Mouse (Mus musculus) NIH3T3 (cell line): ENCODE results near the gene Arsg.

Source experiments
- DNase-seq: peaks from one replicate; pipeline ENCODE4 v3.0.0-alpha.2; 2012; ENCODE audit warnings: low read depth

Arsg gene

DNA sequence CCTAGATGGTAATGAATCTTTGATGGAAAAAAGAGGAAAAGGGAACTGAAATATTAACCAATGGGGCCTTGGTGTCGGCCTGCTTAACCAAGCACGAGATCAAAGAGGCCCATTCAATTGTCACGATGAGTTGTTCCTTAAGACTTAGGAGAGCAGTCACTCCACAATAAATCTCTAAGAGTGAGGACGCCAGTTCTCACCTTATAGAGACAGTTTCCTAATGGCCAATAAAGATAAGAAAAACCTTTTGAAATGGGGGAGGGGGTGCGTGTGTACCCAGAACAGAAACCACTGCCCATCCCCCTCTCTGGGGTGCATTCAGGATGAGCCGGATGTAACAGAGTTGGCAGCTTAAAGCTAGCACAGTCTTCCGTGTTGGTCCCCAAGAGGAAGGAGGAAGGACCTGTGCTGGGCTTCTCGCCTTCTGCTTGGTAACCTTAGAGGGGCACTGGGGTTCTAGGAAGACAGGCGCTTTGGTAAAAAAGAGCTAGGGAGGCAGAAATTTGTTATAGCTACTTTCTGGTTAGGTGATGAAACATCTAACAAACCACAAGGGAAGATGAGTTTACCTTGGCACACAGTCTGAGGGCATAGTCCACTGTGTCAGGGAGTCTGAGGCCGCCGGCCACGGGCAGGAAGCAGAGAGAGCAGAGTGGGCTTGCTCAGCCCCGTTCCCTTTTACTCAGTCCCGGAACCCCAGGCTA lies 22.7 kb downstream of the Arsg start:
- DNase-seq = no peak

DNA sequence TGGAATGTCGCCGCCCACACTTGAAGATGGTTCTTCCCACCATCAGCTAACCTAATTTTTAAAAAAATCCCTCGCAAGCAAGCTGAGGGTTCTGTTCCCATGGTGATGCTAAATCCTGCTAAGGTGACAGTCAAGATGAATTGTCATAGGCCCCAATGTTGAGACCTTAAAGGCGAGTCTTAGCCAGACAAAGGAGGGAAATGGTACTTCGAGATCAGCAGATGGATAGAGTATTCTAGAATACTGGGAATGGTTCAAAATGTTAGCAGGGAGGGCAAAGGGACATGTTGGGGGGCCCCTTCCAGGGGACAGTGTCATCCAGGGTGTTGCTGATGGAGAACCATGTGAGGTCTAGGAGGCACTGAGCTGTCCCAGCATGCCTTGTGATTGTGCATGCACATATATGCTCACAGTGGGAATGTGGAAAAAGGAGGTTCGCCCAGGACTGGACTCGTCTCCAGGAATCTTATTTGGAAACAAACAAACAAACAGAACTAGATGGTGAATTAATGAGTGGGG lies 23.4 kb downstream of the Arsg start:
- no peak for DNase-seq

DNA sequence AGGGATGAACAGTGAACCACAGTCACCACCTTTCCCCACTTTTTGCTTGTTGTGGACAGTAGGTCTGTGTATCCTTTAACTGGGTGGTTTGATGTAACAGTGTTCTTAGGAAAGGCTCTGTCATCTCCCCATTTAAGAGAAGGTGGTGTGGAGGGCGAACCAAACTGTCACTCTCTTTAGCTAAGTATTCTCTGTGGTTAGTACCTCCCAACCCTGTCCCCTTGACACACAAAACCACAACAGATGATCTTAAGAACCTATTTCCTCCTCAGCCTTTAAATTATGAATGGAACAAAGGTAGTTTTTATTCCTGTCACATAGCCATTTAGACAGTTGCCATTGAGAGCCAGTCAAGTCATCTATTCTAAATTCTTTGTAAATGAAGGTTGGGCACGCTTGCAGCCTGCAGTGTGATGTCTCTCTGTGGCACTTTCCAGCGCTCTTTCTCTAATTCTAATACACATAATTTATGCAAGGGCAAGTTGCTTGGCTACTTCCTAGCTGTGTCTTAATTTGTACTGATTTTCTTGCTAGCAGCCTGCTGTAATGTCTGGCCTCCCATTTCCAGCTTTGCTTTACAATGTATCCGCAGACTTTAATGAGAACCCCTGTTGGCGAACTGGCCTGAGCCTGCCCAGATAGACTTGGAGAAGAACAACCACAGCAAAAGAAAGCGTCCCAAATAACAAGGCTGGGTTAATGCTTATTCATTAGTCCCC lies 24.0 kb downstream of the Arsg start:
- no peak for DNase-seq

DNA sequence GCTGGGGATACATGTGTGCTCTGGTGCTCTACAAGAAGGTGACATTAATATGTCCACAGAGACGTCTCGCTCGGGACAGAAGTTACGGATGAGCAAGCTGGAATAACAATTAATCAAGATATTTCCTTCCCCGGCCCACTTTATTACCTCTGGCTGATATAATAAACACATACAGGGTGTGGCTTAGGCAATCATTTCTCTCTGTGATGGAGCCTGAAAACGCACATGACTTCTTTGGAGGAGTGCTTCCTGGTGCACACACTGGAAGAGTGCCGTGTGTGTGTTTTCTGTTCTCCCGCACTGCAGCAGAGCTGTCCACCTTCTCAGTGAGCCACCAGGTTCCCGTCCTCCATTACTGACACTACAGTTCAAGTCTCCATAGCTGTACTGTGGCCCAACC lies 24.8 kb downstream of the Arsg start:
- DNase-seq = no peak

DNA sequence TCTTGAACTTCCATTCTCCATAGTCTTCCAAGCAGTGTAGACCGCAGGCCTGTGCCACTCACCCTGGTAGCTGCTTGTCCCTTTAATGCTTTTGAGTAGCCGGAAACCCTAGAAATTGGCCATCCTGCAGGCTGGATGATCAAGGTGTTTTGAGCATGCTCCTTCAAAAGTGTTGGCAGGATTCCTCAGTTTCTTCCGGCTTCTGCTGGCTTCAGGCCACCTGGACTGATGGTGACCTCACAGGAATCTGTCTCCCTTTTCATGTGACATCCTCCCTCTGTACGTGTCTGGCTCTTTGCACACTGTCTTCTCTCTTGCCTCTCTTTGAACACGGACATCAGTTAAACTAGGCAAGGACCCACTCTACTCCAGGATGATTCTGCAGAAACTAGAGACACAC lies 27.0 kb downstream of the Arsg start:
- no peak for DNase-seq

DNA sequence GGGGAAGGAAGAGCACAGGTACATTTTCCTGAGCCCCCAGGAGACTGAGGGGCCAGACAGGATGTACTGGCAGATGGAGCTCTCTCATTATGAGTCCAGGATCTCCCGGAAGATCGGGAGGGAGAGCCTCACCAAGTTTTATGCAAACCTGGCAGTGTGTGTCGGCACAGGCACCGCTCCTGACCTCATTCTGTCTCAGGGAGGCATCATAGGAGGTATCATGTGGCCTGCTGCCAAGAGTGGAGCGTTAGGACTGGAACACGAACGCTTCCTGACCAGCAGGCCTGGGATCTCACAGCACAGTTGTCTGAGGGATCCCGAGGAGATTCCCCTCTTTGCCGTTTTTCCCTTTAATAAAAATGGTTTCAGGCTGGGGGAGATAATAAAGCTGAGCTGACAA lies 31.8 kb downstream of the Arsg start:
- DNase-seq = peak; percentile 12

DNA sequence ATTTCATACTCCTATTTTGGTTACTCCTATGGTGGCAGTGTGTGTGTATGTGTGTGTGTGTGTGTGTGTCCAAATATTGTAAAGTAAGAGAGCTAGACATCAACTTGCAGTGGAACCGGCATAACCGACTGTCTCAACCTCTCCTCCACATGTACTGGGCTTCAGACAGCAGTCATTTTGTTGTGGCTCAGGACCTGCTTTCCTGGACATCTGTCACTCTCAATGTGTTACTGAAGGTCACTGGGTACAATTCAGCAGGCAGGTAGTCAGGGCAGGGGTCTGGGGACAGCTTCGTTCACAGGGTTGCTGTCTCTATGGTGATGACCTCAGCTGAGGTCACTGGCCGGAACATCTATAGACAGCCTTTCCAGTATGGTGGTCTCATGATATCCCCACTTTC lies 32.6 kb downstream of the Arsg start:
- DNase-seq = no peak

DNA sequence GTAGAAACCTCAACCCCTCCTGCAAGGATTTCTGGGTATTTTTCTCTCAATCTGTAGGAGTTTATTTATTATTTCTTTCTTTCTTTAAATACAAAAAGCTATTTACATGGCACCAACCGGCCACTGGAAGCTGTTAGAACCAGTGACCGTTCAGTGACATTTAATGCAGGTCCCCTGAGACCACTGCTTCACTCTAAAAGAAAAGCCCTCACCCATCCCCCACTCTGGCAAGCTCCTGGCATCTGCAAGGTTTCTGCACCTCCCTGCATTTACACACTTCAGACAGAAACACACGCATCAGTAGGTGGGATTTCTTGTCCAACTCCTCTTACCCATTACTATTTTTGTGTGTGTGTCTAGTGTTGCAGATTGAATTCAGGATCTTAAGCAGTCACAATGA lies 33.9 kb downstream of the Arsg start:
- no peak for DNase-seq

DNA sequence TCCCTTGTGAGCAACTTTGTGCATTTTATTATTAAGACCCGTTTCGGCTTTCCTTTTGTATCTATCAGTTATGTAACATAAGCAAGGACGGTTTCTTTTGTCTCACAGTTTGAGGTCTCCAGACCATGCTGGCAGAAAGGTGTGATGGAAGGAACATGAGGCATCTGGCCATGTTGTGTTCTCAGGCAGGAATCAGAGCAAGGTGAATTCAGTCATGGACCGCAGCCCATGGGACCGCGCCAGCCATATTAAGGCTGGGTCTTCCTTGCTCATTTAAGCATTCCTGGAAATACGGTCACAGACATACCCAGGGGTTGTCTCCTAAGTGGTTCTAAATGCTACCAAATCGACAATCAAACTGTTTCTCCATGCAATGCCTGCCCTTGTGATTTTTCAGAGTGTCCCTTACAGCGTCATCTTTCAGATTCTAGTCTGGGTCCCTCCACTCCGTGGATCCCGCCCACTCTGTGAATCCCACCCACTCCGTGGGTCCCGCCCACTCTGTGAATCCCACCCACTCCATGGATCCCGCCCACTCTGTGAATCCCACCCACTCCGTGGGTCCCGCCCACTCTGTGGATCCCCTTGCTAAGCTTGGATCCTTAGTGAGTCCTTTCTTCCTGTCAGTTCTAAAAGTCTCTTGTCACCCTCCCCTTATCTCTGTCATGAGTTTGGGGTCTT lies 40.0 kb downstream of the Arsg start:
- no peak for DNase-seq

DNA sequence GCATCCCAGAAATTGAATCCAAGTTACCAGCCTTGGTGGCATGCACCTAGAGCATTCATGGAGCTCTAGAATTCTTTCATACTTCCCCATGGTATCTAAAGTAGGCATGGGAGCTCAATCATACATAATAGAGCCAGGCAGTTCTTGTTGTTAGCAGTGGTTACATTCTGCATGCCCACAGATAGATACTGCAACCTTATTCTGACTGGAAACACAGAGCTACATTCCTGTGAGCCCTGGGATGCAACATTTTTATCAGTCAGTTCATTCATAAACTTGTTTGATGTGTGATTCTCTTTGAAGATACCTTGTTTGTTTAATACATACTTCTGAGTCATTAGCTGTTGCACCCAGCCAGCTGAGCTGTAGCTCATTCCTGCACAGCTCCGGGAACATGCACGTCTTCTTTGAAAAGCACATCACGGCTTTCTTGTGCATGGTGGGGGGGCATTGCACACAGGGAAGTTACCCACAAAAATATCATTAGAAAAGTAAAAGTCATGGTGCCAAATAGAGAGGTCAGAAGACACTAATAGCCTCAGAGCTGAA lies 41.0 kb downstream of the Arsg start:
- no peak for DNase-seq

DNA sequence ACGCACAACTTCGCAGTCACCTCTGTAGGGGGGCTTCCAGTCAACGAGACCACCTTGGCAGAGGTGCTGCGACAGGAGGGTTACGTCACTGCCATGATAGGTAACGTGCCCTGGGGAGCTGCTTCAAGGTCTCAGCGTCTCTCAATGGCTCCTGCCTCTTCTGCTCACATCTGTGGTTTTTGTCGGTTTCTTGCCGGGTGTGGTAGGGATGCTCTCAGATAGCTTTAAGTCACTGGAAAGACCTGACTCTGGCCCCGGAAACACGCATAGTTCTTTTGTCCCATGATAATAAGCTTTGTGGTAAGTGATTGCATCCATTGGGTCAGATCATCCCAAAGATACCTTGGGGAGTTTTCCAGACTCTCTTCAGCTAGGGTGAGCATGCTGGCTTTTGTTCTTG lies 44.2 kb downstream of the Arsg start:
- no peak for DNase-seq

DNA sequence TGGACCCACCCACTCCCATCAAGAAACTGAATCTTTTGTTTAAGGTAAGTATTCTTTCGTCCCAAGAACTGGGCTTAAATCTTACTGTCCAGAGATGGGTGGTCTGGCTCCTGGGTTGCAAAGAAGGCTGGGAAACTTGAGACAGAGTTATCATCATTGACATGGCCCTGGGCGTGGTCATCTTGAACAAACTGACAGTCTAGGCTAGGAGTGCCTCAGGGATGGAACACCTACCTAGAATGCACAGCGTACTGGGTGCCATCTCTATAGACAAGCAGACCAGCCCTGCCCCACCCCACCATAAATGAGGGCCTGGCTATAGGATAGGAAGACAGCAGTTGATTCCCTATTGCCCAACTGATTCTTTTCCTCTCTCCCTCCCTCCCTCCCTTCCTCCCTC lies 44.6 kb downstream of the Arsg start:
- no peak for DNase-seq

DNA sequence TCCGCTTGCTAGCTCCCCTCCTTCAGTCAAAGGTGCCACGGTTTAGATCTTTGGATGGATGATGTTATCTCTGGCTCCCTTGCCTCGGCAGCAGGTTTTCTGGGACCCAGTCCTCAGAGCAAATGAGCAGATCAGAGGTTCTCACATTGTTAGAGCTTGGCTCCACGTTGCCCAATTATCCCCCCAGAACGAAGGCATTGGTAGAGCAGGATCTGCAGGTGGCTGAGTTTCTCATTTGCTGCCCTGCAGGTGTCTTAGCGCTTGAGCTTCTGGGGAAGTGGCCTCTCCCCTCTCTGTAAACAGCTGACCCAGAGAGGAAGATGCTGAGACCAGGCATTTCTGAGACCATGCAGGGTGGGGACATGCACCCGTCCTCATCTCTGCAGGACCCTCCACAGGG lies 47.8 kb downstream of the Arsg start:
- DNase-seq = no peak

DNA sequence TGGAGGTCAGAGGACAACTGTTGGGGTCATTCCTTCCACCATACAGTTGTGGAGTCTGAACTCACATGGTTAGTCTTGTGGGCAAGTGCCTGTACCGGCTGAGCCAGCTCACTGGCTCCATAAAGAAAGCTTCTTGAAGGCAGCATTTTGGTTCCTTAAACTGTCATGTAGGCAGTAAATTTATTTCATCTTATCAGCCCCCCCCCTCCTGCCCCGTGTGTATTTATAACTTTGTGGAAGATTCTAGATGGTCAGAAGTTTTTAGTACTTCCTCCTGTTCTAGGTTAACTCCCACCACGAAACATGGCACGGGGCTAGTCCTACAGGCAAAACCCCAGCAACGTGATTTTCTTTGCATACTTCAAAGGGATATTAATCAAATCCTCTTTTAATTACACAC lies 51.7 kb downstream of the Arsg start:
- DNase-seq = no peak

DNA sequence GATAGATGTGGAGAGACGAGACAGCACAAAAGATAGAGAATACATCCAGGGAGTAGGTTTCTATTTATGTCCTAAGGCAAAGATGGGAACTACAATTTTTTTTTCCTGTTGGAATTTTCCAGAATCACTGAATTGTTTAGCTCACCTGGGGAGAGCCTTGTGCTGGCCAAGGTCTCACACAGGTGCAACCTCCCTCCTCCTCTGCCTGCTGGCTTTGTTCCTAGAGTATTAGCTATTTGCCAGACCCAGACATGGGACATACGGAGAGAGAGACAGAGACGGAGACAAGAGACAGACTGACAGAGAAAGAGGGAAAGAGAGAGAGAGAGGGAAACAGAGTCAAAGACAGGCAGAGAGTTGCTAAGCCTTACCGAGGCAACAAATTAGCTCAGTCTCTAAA lies 52.4 kb downstream of the Arsg start:
- no peak for DNase-seq

DNA sequence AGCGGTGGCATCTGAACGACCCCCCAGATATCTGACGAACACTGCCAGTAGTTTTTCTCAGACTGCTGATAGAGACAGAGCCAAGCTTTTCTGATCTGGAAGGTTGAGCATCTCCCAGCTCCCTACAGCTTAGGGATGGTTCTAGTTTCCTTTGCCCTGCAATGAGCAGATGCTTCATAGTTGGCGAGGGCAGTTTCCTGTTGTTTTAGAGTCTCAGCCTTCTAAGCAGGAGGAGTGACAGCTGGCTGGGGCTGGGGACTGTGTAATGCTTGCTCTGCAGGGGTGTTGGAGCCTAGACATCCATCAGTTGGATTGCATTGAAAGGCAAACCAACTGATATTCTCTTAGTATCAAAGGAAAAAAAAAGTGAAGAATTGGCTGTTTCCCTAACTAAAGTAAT lies 56.9 kb downstream of the Arsg start:
- DNase-seq = no peak

DNA sequence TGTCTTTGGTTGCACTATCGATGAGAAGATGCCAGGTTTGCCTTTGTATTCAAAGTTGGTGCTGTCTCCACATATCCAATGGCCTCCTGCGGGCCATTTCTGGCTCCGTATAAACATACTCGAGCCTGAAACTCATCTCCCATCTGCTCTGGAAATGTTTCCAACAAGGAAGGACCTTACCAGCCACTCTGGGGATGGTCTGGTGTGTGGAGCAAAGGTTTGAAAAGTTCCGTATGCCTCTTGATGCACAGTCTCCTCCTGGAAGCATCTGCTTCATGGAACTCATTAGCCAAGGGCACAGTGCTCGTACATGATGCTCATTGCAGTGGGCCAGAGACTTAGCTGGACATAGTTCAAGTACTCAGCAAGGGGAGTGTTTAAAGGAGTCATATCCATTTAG lies 62.8 kb downstream of the Arsg start:
- no peak for DNase-seq

DNA sequence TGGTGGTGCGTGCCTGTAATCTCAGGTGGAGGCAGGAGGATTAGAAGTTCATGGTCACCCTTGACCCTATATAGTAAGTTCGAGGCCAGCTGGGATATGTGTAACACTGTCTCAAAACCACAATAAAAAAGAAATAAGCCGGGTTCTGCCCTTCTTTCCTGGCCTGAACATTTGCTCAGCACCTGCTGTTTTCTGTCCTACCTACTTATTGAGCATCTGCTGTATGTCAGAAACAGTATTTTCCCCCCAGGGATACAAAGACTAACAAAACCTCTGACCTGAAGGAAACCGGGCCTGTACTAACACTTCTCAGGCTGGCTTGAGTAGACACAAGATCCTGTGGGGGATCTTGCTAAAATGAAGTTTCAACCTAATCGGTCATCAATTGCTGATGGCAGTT lies 63.8 kb downstream of the Arsg start:
- DNase-seq = no peak

DNA sequence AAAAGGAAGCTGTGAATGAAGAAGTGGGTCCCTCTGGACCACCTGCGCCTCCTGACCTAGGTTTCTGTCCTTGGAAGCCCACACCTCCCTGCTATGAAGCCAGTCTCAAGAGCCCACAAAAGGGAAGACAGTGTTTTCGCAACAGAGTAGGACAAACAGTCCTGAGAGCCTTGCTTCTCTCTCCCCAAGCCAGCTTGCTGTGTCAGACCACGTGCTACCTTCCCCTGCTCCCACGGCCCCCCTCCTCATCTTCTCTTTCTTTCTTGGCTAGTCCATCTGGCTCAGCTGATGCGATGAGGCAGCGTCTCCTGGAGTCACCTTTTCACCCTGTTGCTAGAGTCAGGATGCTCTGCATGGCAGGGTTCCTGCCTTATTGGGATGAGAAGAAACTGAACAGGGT lies 66.1 kb downstream of the Arsg start:
- DNase-seq = peak; percentile 30

DNA sequence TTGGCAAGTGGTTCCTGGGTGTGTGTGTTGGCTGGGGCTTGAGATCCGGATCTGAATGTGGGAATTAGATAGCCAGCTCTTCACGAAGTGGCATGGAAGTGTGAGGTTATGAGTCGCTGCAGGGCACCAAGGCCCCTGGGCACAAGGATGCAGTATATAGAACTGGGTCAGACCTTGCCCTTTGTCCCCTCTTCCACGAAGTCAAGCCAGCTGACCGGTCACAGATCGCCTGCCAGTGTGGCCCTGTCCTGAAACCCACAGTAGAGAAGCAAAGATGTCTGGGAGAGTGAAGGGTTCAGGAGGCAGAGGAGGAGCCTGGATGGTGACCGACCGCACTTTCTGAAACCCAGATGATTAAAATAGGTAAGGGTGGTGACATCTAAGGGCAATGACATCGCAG lies 70.3 kb downstream of the Arsg start:
- no peak for DNase-seq

DNA sequence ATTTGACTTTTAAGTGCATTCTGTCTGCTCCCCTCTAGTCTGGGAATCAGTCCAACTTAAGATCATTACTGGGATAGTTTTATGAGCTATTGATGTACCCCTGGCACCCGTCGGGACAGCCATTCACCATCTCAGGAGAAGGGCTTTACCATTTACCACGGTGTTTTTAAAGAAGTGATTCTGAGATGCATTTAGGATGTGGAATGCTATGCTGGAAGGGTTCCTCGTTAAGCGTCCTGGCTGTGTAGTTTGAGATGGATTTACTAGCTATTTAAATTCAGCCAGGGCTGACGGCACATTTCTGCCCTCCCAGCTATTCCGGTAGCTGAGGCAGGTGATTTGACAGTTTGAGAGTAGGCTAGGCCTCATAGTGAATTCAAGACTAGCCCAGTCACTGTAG lies 71.3 kb downstream of the Arsg start:
- no peak for DNase-seq

DNA sequence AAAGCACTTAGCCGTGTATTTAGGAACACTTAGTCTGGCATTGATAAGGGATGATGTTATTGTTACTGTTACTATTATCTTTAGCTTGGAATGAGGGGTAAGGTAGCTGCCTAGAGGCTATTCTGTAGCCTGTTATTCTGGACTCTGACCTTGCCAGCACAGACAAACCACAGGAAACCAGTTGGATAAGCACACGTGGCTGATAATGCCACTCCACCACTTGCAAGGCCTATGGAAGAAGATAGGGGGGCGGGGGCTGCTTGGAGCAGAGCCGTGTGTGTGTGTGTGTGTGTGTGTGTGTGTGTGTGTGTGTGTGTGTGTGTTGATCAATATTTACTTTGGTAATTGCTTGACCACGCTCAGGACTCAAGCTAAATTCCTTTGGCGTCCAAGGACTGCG lies 72.1 kb downstream of the Arsg start:
- DNase-seq = no peak

DNA sequence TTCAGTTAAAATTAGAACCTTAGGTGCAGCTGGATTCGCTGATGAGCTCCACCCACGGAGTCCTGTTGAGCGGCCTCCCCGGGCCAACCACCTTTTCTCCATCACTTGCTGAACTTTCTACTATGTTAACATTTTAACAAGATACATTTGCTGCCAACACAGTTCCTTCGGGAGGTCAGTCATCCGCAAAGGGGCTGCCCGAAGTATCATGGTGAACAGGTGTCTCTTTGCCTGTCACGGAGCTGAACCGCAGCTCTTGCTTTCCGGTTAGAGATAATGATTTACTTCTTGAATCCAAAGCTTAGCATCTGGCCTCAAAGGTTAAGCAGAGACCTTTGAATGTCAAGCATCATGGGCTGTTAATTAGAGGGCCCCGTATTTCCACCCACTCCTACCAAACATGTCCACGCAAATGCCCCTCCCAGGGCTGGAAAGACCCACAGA lies 72.5 kb downstream of the Arsg start:
- DNase-seq = no peak
